Mouse (Mus musculus): ENCODE data around the gene Ccdc63. TPM values are rescaled to one million over a fixed set of nuclear protein-coding genes. Genes with fewer than 3 reads are reported as not detected.

Gene Ccdc63
- polyA plus RNA-seq, 1 experiment from 2014 or later, result not detected

DNA sequence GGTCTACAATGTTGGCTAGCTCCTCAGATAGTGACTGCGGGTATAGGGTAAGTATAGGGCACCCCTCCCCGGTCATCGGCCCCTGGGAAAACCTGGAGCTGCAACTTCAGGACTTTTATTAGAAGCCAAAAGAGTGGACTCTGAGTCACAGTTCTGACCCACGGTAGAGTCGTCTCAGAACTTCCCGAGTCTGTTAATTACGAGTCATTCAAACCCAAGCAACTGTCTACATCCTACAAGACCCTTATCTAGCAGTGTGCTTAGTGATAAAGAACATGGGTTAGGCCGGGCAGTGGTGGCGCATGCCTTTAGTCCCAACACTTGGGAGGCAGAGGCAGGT lies 7.6 kb downstream of the Ccdc63 start:
- H3K9me3 ChIP-seq (ENCODE audit: control insufficient read depth, low read length), result no peaks in the 10 kb centered on the region
- H3K4me3 ChIP-seq (ENCODE audit: low read depth, low read length), result no peak overlapping the region
- H3K4me1 ChIP-seq (ENCODE audit: control insufficient read depth, insufficient read depth, low read length), result no peaks in the 10 kb centered on the region
- WGBS, result 94% methylated on average over 9 of the region's 9 CpGs
- DNase-seq (ENCODE audit: low spot score) (no peak), ATAC-seq (ENCODE audit: insufficient read depth, low FRiP score, low TSS enrichment) (no peak)
- H3K27me3 ChIP-seq (ENCODE audit: control insufficient read depth, insufficient read depth, low read length), result no peaks in the 10 kb centered on the region
- H3K9ac ChIP-seq (ENCODE audit: low read length), result no peak overlapping the region
- H3K27ac ChIP-seq (ENCODE audit: low read depth, low read length), result no peak overlapping the region
- no peaks in the 10 kb centered on the region for H3K36me3 ChIP-seq (ENCODE audit: control insufficient read depth, insufficient read depth, low read length)
- no peak overlapping the region for H3K4me2 ChIP-seq (ENCODE audit: low read depth)

DNA sequence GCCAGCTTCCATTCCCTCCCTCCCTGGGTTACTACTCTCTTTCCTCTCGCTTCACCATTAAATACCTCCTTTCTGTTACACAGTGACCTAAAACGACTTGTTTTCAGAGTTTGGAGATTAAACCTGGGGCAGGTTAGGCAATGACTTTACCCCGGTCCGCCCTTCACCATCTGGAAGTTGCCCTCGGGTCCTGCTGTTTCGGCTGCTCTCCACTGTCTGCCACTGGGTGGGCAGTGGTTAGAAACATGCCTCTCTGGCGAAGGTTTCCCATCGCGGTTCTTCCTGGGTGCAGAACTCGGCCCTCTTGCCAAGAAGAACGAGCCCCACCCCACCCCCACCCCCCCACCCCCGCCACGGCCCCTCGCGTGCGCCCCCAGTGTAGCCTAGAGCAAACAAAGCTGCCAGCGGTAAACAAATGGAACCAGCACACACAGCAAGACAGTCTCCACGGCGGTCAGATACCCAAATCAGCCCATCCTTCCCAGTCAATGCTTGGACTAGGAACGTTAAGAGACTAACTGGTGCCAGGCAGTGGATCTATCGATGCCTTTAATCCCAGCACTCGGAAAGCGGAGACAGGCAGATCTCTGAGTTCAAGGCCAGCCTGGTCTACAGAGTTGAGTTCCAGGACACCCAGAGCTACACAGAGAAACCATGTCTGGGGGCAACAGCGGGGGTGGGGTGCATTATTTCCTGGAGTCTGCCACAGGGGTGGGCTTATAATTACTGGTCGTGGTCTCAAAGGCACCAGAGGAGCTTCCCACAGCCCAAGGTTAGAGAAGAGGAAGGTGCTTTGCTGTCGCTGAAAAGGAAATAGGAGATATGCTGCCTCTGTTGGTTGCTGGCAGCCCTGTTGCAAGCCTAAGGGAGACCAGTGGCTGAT lies 8.2 kb downstream of the Ccdc63 start:
- no peaks in the 10 kb centered on the region for H3K4me1 ChIP-seq (ENCODE audit: control insufficient read depth, insufficient read depth, low read length)
- no peak overlapping the region for H3K9ac ChIP-seq (ENCODE audit: low read length)
- DNase-seq (ENCODE audit: low spot score) (no peak), ATAC-seq (ENCODE audit: insufficient read depth, low FRiP score, low TSS enrichment) (no peak)
- H3K4me2 ChIP-seq (ENCODE audit: low read depth), result peak overlapping the region; percentile 49
- H3K4me3 ChIP-seq (ENCODE audit: low read depth, low read length), result peak overlapping the region; percentile 29
- no peak overlapping the region for H3K27ac ChIP-seq (ENCODE audit: low read depth, low read length)
- H3K36me3 ChIP-seq (ENCODE audit: control insufficient read depth, insufficient read depth, low read length), result no peaks in the 10 kb centered on the region
- H3K27me3 ChIP-seq (ENCODE audit: control insufficient read depth, insufficient read depth, low read length), result no peaks in the 10 kb centered on the region
- H3K9me3 ChIP-seq (ENCODE audit: control insufficient read depth, low read length), result no peaks in the 10 kb centered on the region
- 28% methylated on average over 26 of the region's 26 CpGs for WGBS

DNA sequence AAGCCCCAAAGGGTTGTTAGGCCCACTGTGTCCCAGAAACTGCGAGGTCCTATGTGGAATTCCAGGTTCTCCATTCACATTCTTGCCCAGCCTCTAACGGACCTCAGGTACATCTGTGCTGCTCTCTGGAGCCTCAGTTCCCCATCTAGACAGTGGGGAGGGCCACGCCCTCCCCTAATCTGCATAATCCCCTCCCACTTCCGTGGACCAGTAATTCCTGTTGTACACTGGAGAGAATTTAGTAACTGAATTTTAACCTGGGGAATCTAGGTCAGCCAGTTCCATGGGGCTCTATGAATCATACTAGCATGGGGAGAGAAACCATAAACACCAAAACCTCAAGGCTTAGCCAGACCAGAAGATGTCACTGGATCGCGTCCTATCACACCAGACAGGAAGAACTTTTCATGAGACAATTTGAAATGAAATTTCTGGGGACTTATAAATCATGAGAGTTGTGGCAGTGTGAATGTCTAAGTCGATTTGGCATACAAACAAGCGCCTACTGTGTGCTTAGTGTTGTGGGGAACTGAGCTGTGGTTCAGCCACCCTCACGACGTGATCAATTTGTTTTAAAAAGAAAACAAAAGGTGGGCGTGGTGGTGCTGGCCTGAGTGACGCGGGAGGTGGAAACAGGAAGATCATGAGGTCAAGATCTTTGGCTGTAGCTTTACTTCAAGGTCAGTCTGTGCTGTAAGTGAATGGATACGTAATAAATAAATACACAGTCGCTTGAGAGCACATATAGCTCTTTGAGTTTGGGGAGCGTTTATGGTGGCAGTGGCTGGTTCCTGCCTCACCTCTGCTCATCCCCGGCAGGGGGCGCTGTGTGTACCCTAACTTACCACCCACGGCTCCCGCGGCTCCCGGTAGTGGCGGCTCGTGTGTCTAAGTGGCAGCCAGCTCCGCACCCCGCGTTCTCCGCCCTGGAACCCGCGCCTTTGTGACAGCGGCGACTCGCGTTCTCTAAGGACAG lies 9.3 kb downstream of the Ccdc63 start:
- 11% methylated on average over 34 of the region's 34 CpGs for WGBS
- peak overlapping the region; percentile 29 for H3K4me3 ChIP-seq (ENCODE audit: low read depth, low read length)
- no peaks in the 10 kb centered on the region for H3K27me3 ChIP-seq (ENCODE audit: control insufficient read depth, insufficient read depth, low read length)
- no peak overlapping the region for H3K27ac ChIP-seq (ENCODE audit: low read depth, low read length)
- no peaks in the 10 kb centered on the region for H3K9me3 ChIP-seq (ENCODE audit: control insufficient read depth, low read length)
- H3K4me1 ChIP-seq (ENCODE audit: control insufficient read depth, insufficient read depth, low read length), result no peaks in the 10 kb centered on the region
- H3K9ac ChIP-seq (ENCODE audit: low read length), result no peak overlapping the region
- peak overlapping the region; percentile 49 for H3K4me2 ChIP-seq (ENCODE audit: low read depth)
- DNase-seq (ENCODE audit: low spot score) (peak; percentile 87), ATAC-seq (ENCODE audit: insufficient read depth, low FRiP score, low TSS enrichment) (no peak)
- H3K36me3 ChIP-seq (ENCODE audit: control insufficient read depth, insufficient read depth, low read length), result no peaks in the 10 kb centered on the region

DNA sequence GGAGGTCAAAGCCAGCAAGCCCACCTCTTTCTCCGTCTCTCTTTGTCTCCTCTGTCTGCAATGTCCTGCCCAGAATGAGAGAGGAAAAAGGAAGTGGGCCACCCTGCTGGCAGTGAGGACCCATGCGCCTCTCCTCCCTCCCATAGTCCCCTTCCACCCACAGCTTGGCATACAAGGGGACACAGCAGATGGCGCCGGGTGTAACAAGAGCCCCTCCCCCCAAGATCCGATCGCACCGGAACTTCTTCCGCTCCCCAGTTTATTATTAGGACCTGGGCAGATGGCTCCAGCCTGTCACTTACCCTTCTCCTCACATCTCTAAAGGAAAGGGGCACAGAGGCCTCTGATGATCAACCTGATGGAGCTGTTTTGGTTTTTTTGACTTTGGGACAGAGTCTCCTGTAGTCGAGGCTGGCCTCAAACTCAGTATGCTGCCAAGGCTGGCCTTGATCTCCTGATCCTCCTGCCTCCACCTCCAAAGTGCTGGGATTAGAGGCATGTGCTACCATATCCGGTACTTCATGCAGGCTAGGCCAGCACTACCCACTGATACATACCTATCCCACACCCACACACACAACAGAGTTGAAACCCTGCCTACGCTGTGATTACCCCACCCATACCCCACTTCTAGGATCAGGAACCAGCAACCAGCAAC lies 10.2 kb downstream of the Ccdc63 start:
- Histone ChIP-seq H3K9ac (ENCODE audit: low read length) (no peak overlapping the region), H3K27ac (ENCODE audit: low read depth, low read length) (no peak overlapping the region), H3K36me3 (ENCODE audit: control insufficient read depth, insufficient read depth, low read length) (no peaks in the 10 kb centered on the region), H3K4me1 (ENCODE audit: control insufficient read depth, insufficient read depth, low read length) (no peaks in the 10 kb centered on the region), H3K27me3 (ENCODE audit: control insufficient read depth, insufficient read depth, low read length) (no peaks in the 10 kb centered on the region), H3K9me3 (ENCODE audit: control insufficient read depth, low read length) (no peaks in the 10 kb centered on the region), H3K4me2 (ENCODE audit: low read depth) (no peak overlapping the region), H3K4me3 (ENCODE audit: low read depth, low read length) (no peak overlapping the region)
- DNase-seq (ENCODE audit: low spot score) (no peak), ATAC-seq (ENCODE audit: insufficient read depth, low FRiP score, low TSS enrichment) (no peak)
- 86% methylated on average over 11 of the region's 11 CpGs for WGBS

DNA sequence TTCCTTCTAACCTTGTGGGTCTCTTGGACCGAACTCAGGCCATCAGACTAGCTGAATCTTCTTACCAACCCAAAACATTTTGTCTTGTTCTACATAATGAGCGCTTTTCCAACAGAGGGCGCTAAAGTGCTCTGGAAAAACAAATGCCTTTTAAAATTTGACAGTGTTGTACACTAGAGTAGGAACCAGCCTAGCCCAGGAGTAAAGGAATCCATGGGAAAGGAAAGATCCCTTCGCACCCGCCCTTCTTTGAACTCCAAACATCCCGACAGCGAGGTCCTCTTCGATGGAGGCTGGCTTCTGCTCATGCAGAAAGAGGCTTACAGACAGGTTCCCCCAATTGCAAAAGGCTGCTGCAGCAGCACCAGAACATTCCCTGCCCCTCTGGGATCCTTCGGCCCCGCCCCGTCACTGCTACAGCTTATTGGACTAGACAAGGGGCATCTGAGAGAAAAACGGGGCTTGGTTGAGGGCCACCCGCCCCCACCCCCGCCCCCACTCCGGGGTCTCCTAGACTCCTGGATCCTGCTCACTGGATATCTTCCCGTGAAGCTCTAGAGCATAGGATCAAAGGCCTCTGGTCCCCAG lies 11.5 kb downstream of the Ccdc63 start:
- Histone ChIP-seq H3K4me3 (ENCODE audit: low read depth, low read length) (no peak overlapping the region), H3K4me1 (ENCODE audit: control insufficient read depth, insufficient read depth, low read length) (no peaks in the 10 kb centered on the region), H3K4me2 (ENCODE audit: low read depth) (no peak overlapping the region), H3K27me3 (ENCODE audit: control insufficient read depth, insufficient read depth, low read length) (no peaks in the 10 kb centered on the region), H3K36me3 (ENCODE audit: control insufficient read depth, insufficient read depth, low read length) (no peaks in the 10 kb centered on the region), H3K9me3 (ENCODE audit: control insufficient read depth, low read length) (no peaks in the 10 kb centered on the region), H3K27ac (ENCODE audit: low read depth, low read length) (no peak overlapping the region), H3K9ac (ENCODE audit: low read length) (no peak overlapping the region)
- no peak for ATAC-seq (ENCODE audit: insufficient read depth, low FRiP score, low TSS enrichment)
- DNase-seq (ENCODE audit: low spot score), result peak; percentile 78
- WGBS, result 37% methylated on average over 16 of the region's 16 CpGs

DNA sequence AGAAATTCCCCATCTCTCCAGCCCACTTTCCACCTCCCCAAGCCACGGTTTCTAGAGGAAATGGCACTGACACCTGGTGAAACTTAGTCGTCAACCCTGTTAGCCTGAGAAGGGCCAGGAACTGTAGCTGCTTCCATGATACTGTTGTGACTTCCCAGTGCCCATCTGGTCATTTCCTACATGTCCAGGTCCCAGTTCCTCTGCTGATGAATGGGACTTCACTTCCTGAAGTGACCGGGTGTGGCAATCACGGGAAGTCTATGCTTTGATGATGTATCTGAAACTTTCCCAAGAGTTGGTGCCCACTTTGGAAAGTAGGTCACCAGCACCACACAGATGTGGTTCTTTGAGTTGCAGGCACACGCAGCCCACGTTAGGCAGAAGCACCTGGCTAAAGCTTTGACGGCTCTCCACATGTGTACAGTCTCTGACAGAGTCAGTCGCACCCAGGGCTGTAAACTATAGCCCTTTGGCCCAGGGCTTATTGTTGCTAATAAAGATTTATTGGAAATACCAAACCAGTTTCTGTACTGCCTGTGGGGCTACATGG lies 15.3 kb downstream of the Ccdc63 start:
- Histone ChIP-seq H3K4me2 (ENCODE audit: low read depth) (no peak overlapping the region), H3K27ac (ENCODE audit: low read depth, low read length) (no peak overlapping the region), H3K27me3 (ENCODE audit: control insufficient read depth, insufficient read depth, low read length) (no peaks in the 10 kb centered on the region), H3K9ac (ENCODE audit: low read length) (no peak overlapping the region), H3K36me3 (ENCODE audit: control insufficient read depth, insufficient read depth, low read length) (no peaks in the 10 kb centered on the region), H3K9me3 (ENCODE audit: control insufficient read depth, low read length) (no peaks in the 10 kb centered on the region), H3K4me3 (ENCODE audit: low read depth, low read length) (no peak overlapping the region), H3K4me1 (ENCODE audit: control insufficient read depth, insufficient read depth, low read length) (no peaks in the 10 kb centered on the region)
- WGBS, result 76% methylated on average over 8 of the region's 8 CpGs
- ATAC-seq (ENCODE audit: insufficient read depth, low FRiP score, low TSS enrichment) (no peak), DNase-seq (ENCODE audit: low spot score) (no peak)

DNA sequence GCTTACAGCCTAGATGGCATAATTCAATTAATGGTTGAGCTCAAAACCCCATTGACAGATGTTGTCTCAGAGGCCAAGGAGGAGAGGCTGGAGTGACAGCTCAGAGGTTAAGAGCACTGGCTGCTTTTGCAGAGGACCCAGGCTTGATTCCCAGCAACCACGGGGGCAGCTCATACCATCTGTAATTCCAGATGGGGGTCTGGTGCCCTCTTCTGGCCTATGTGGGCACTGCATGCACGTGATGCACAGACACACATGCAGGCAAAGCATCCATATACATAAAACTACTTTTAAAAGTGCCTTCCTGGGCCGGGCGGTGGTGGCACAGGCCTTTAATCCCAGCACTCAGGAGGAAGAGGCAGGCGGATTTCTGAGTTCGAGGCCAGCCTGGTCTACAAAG lies 24.4 kb downstream of the Ccdc63 start:
- no peaks in the 10 kb centered on the region for H3K9me3 ChIP-seq (ENCODE audit: control insufficient read depth, low read length)
- no peak for ATAC-seq (ENCODE audit: insufficient read depth, low FRiP score, low TSS enrichment)

DNA sequence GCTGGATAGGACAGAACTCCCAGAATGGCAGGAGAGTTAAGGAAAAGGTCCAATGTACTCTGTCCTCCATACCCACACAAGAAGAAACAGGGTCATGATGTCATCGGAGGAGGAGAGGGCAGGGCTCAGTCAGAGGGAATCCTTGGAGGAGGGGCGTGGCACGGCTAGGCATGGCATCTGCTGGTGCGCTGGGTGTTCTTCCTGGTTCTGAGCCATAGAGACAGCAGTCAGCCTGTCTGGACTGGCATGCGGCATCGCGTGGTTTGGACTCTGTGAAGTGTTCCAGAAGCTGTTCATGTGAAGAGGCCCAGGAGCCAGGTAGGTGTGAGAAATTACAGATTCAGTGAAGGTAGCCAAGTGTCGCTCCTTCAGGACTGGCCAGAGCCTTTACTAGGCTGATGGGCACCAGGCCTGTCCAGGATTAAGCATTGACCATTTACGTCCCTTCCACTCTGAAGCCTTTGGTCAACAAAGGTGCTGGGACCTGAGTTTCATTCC lies 25.3 kb downstream of the Ccdc63 start:
- Histone ChIP-seq H3K4me2 (ENCODE audit: low read depth) (no peak overlapping the region), H3K4me1 (ENCODE audit: control insufficient read depth, insufficient read depth, low read length) (no peaks in the 10 kb centered on the region), H3K27ac (ENCODE audit: low read depth, low read length) (no peak overlapping the region), H3K4me3 (ENCODE audit: low read depth, low read length) (no peak overlapping the region), H3K27me3 (ENCODE audit: control insufficient read depth, insufficient read depth, low read length) (no peaks in the 10 kb centered on the region), H3K36me3 (ENCODE audit: control insufficient read depth, insufficient read depth, low read length) (no peaks in the 10 kb centered on the region), H3K9ac (ENCODE audit: low read length) (no peak overlapping the region), H3K9me3 (ENCODE audit: control insufficient read depth, low read length) (no peaks in the 10 kb centered on the region)
- DNase-seq (ENCODE audit: low spot score) (no peak), ATAC-seq (ENCODE audit: insufficient read depth, low FRiP score, low TSS enrichment) (no peak)
- 95% methylated on average over 9 of the region's 9 CpGs for WGBS

More for the DNA sequence above, 24.4 kb downstream of the Ccdc63 start:
- Histone ChIP-seq H3K4me2 (ENCODE audit: low read depth) (no peak overlapping the region), H3K4me3 (ENCODE audit: low read depth, low read length) (no peak overlapping the region), H3K36me3 (ENCODE audit: control insufficient read depth, insufficient read depth, low read length) (no peaks in the 10 kb centered on the region), H3K27ac (ENCODE audit: low read depth, low read length) (no peak overlapping the region), H3K27me3 (ENCODE audit: control insufficient read depth, insufficient read depth, low read length) (no peaks in the 10 kb centered on the region), H3K9ac (ENCODE audit: low read length) (no peak overlapping the region), H3K4me1 (ENCODE audit: control insufficient read depth, insufficient read depth, low read length) (no peaks in the 10 kb centered on the region)
- DNase-seq (ENCODE audit: low spot score), result no peak
- 81% methylated on average over 6 of the region's 6 CpGs for WGBS

Measured in neural tube, embryonic 11.5 days (tissue).